Mouse (Mus musculus) CH12.LX (cell line): ENCODE data around the gene Inppl1.

Experiments used
- ELF1 ChIP-seq: IDR thresholded peaks from 2 replicates; pipeline ENCODE4 v1.6.1; 2014; ENCODE audit warnings: low read depth, mild to moderate bottlenecking, inconsistent platforms, low read length, improper control_type of control experiment
- POLR2A ChIP-seq: IDR thresholded peaks from 2 replicates; pipeline ENCODE4 v1.6.1; 2011; ENCODE audit warnings: low read depth, mild to moderate bottlenecking, improper control_type of control experiment, low read length

GRCm38 (mm10) chr7:101844186-101844585, 6.2 kb upstream of the Inppl1 start:
- no peak for TF ChIP-seq POLR2A
- TF ChIP-seq ELF1, result no peak
